Mouse (Mus musculus): Measurements from ENCODE around the gene Dnm3.

Dnm3 gene

DNA sequence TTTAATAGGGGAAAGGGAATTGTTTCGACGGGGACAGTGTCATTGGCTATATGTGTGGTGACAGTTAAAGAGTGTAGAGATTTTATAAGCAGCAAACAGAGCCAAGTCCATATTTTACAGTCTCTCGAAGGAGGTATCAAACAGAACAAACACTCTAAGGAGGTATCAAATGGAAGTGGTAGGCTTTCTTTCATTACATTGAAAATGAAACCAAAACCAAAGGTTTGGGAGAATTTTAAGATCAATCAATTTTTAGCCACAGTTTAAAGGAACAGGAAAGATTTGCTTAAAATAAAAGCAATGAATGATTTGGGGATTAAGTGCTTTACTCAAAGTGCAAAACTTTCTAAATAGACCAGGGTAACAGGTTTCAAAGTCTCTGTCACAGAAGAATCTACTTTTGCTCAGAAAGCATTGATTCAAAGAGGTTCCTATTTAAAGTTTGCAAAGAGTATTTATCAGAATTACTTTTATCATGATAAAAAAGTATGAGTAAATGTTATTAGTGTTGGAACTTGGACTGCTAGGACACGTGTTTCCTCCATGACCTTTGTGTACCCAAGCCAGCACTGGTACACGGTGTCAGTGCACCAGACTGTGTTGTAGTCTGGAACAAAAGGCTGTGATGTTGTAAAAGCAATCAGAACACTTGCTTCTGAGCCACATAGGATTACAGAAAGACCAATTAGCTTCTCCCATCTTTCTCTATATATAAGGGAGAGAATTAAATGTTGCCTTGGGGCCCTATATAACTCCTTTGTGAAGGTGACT, 526.6 kb downstream of the Dnm3 start:
- no peak for DNase-seq (ENCODE audit: low spot score)

DNA sequence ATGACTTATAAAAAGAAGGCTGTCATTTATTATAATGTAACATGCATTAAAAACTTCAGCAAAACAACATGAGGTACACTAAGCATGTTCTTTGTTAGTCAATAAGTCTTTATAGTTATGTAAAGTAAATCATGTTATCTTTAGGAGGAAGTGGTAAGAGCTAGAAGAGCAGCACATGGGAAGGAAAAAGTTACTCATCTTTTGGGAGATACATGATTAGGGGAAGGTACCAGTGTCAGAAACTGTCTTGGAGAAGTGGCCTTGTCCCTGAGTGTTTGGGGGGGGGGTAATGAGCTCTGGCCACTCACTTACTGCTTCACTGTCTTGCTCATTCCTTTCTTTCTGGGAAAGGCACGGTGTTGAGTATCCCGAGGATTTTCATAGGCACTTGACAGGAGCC, 535.8 kb downstream of the Dnm3 start:
- no peak for DNase-seq (ENCODE audit: low spot score)

Measured in MN1 (cell line).